Mouse (Mus musculus) urinary bladder, postnatal 10 days (tissue): ENCODE results near the gene Dck.
"Not testable (repeated sequence)": the region's sequence is repeated elsewhere in the genome, so short reads cannot be mapped to it uniquely, and the experiment has no call there.

ENCODE experiments used
- DNase-seq: peaks from one replicate; pipeline ENCODE4 v3.0.0; 2022; ENCODE audit warnings: low spot score

Dck gene

GRCm38 (mm10) chr5:88764987-88765481, at the start of gene Dck:
TSS of gene Dck (plus strand) at chr5:88764996.
- DNase-seq, result peak; percentile 96

- DNase-seq, result no peak
Measured at GRCm38 (mm10) chr5:88716983-88717382, 47.8 kb upstream of the Dck start.

GRCm38 (mm10) chr5:88720116-88721002, 44.4 kb upstream of the Dck start, which contains the start of gene Mob1b:
TSS of gene Mob1b (plus strand) at chr5:88720855.
- peak; percentile 96 for DNase-seq

- DNase-seq, result no peak
Measured at GRCm38 (mm10) chr5:88721003-88721475, 43.8 kb upstream of the Dck start.

GRCm38 (mm10) chr5:88721565-88722212, 43.1 kb upstream of the Dck start:
- no peak for DNase-seq

- DNase-seq, result no peak
Measured at GRCm38 (mm10) chr5:88722213-88722600, 42.6 kb upstream of the Dck start.

- DNase-seq, result no peak
Measured at GRCm38 (mm10) chr5:88724030-88724429, 40.8 kb upstream of the Dck start.

- DNase-seq, result no peak
Measured at GRCm38 (mm10) chr5:88727593-88728144, 37.1 kb upstream of the Dck start.

- DNase-seq, result no peak
Measured at GRCm38 (mm10) chr5:88734786-88735185, 30.0 kb upstream of the Dck start.

GRCm38 (mm10) chr5:88741065-88741464, 23.7 kb upstream of the Dck start:
- not testable (repeated sequence) for DNase-seq

- DNase-seq, result no peak
Measured at GRCm38 (mm10) chr5:88747774-88748173, 17.0 kb upstream of the Dck start.

GRCm38 (mm10) chr5:88753199-88753598, 11.6 kb upstream of the Dck start:
- DNase-seq, result no peak

GRCm38 (mm10) chr5:88762611-88763010, 2.2 kb upstream of the Dck start:
- DNase-seq, result no peak

- DNase-seq, result no peak
Measured at GRCm38 (mm10) chr5:88764430-88764986, 288 bp upstream of the Dck start.

- DNase-seq, result no peak
Measured at GRCm38 (mm10) chr5:88765587-88765986, 791 bp downstream of the Dck start.

GRCm38 (mm10) chr5:88766121-88766520, 1.3 kb downstream of the Dck start:
- no peak for DNase-seq

- DNase-seq, result no peak
Measured at GRCm38 (mm10) chr5:88766863-88767262, 2.1 kb downstream of the Dck start.

- DNase-seq, result no peak
Measured at GRCm38 (mm10) chr5:88768201-88768600, 3.4 kb downstream of the Dck start.

- DNase-seq, result no peak
Measured at GRCm38 (mm10) chr5:88782072-88782765, 17.4 kb downstream of the Dck start.

GRCm38 (mm10) chr5:88785059-88785458, 20.3 kb downstream of the Dck start:
- DNase-seq, result no peak

GRCm38 (mm10) chr5:88790675-88791074, 25.9 kb downstream of the Dck start:
- no peak for DNase-seq
